Mouse (Mus musculus) liver, adult 2 months (tissue): ENCODE measurements around the gene Prdx5.

Experiments
- CTCF ChIP-seq: fragments of 200-500 bp; IDR thresholded peaks from 2 replicates; pipeline ENCODE4 v1.5.1; 2011; ENCODE audit warnings: low read depth, low read length, control low read depth
- POLR2A ChIP-seq: fragments of 200-500 bp; IDR thresholded peaks from 2 replicates; pipeline ENCODE4 v1.6.1; 2011; ENCODE audit warnings: low read length, control low read depth; ENCODE audit not compliant: insufficient read depth; ENCODE audit errors: extremely low read depth

DNA sequence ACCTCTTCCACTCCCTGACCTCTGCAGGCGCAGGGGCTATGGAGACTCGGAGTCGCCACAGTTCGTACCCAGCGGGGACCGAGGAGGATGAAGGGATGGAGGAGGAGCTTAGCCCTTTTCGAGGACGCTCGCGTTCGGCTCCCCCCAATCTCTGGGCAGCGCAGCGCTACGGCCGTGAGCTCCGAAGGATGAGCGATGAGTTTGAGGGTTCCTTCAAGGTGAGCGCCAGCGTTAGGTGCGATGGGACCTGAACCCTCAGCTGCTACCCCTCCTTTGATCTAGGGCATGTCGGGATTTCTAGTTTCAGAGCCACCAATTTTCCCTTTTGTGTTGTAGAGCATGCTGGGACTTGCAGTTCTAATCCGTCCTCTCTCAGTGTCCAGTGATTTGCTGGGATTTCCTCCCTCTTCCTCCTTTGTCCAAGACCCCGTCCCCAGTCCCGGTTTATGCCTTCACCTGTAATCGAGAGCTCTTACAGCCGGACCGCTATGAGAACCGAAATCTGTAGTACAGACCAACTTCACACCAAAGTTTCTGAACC is 40.8 kb upstream of the Prdx5 start:
- TF ChIP-seq POLR2A (0 out of 2 replicates have a peak, but pooled peaks have one; percentile 46), CTCF (no peak)
